Mouse (Mus musculus) neural tube, embryonic 15.5 days (tissue): ENCODE measurements around the gene Krtap27-1. TPM values are rescaled to one million over a fixed set of nuclear protein-coding genes. Genes with fewer than 3 reads are reported as not detected.

ENCODE experiments used
- ATAC-seq: fragments of 200-750 bp; cut with Nextera tagmentation; 2 replicates; pipeline ENCODE4 v1.8.0; 2017; ENCODE audit warnings: mild to moderate bottlenecking, moderate TSS enrichment, moderate library complexity; ENCODE audit not compliant: low FRiP score
- H3K27ac ChIP-seq: fragments of 300-500 bp; sonication (generic); replicated peaks from 2 replicates; pipeline ENCODE4 v1.5.1; 2015; ENCODE audit warnings: mild to moderate bottlenecking, inconsistent platforms
- H3K27me3 ChIP-seq: fragments of 300-500 bp; sonication (generic); replicated peaks from 2 replicates; pipeline ENCODE4 v1.6.1; 2015; ENCODE audit warnings: inconsistent platforms
- H3K36me3 ChIP-seq: fragments of 300-500 bp; sonication (generic); 2 replicates; pipeline ENCODE4 v1.6.1; 2015; ENCODE audit warnings: inconsistent platforms
- H3K4me1 ChIP-seq: fragments of 300-500 bp; sonication (generic); 2 replicates; pipeline ENCODE4 v1.6.1; 2015; ENCODE audit warnings: inconsistent platforms
- H3K4me2 ChIP-seq: fragments of 300-500 bp; sonication (generic); 2 replicates; pipeline ENCODE4 v1.6.1; 2015; ENCODE audit warnings: inconsistent platforms, mild to moderate bottlenecking, moderate library complexity
- H3K4me3 ChIP-seq: fragments of 300-500 bp; sonication (generic); replicated peaks from 2 replicates; pipeline ENCODE4 v1.5.1; 2015; ENCODE audit warnings: mild to moderate bottlenecking, inconsistent platforms
- H3K9ac ChIP-seq: fragments of 300-500 bp; sonication (generic); replicated peaks from 2 replicates; pipeline ENCODE4 v1.6.1; 2015; ENCODE audit warnings: mild to moderate bottlenecking, inconsistent platforms
- H3K9me3 ChIP-seq: fragments of 300-500 bp; sonication (generic); replicated peaks from 2 replicates; pipeline ENCODE4 v1.6.1; 2016; ENCODE audit warnings: inconsistent platforms
- WGBS: fragments of 180-500 bp; shearing (Covaris S2); methylation state at CpG from one replicate; pipeline ENCODE4 v1.1.7; 2015; ENCODE audit warnings: mixed read lengths; 5-methylcytosine and 5-hydroxymethylcytosine counted together
- polyA plus RNA-seq: library from polyadenylated mRNA; unstranded; fragments of >200 nt; fragmentation: Nextera tagmentation; extraction: Ambion mirVana; gene quantifications from 2 replicates; pipeline ENCODE4 v1.2.1, GENCODE M21; 2015

The Krtap27-1 gene
- polyA plus RNA-seq, 1 experiment from 2014 or later = not detected

- Histone ChIP-seq H3K9ac (no peak overlapping the region), H3K27me3 (no peaks in the 10 kb centered on the region), H3K27ac (no peak overlapping the region), H3K4me2 (no peak overlapping the region), H3K9me3 (no peaks in the 10 kb centered on the region), H3K4me1 (no peaks in the 10 kb centered on the region), H3K36me3 (no peaks in the 10 kb centered on the region), H3K4me3 (no peak overlapping the region)
- no peak for ATAC-seq
- WGBS = 56% methylated on average over 1 of the region's 1 CpGs
These were observed 20.4 kb downstream of the Krtap27-1 start for GRCm38 (mm10) chr16:88651082-88651481.

DNA sequence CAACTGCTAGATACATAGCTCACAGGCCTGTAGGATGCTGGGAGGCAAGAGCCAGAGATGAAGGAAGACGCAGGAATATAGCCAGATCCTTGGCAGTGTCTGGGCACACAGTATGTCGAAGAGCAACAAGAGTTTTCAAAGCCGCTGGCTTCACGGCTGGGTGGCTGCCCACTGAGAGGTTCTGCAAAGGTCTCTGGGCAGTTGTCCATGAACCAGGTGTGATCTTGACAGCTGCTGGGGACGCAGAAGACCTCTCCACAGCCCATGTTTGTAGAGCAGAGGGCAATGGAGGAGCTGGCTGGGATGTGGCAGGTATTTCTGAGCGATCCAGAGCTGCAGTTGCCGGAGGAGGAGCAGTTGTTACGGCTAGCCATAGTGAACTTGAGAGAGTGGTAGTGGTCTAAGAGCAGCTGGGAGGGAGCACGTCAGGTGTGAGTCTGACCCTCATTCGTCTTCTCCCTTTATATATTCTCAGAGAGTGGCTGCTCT is 24.1 kb downstream of the Krtap27-1 start, which contains the start of gene Krtap26-1:
Gene Krtap26-1 (minus strand): TSS at position 439 of the 489 bp plus-strand sequence.
- WGBS = 87% methylated on average over 10 of the region's 10 CpGs
- Histone ChIP-seq H3K9me3 (no peaks in the 10 kb centered on the region), H3K27me3 (no peaks in the 10 kb centered on the region), H3K27ac (no peak within 1 kb of the TSS), H3K4me3 (no peak within 1 kb of the TSS), H3K4me1 (no peaks in the 10 kb centered on the region), H3K36me3 (no peaks in the 10 kb centered on the region), H3K9ac (no peak within 1 kb of the TSS), H3K4me2 (no peak within 1 kb of the TSS)
- ATAC-seq = no peak

GRCm38 (mm10) chr16:88646366-88647111 is 24.9 kb downstream of the Krtap27-1 start:
- H3K9me3 ChIP-seq = no peaks in the 10 kb centered on the region
- H3K4me2 ChIP-seq = no peak overlapping the region
- no peak overlapping the region for H3K4me3 ChIP-seq
- H3K27ac ChIP-seq = no peak overlapping the region
- H3K36me3 ChIP-seq = no peaks in the 10 kb centered on the region
- H3K9ac ChIP-seq = no peak overlapping the region
- H3K27me3 ChIP-seq = no peaks in the 10 kb centered on the region
- H3K4me1 ChIP-seq = no peaks in the 10 kb centered on the region
- WGBS = 83% methylated on average over 8 of the region's 8 CpGs
- no peak for ATAC-seq

DNA sequence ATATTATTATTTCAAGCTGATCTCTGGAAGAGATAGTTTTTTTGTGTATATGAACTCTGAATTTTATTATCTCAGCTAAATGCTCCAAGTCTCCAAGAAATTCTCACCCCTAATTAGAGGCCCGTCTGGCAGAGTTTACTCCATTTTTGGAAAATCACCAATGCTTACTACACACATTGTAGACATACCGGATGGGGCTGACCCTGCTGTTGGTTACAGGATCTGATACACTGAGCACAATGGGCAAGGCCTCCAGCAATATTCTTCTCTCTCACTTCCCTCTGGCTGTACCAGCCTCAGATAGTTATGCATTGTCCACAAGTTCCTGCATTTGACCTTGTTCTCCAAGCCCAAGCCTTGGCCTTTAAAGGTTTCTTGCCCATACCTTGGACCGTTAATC is 31.4 kb downstream of the Krtap27-1 start:
- WGBS = 93% methylated on average over 3 of the region's 3 CpGs
- H3K4me3 ChIP-seq = no peak overlapping the region
- H3K27ac ChIP-seq = no peak overlapping the region
- no peak overlapping the region for H3K9ac ChIP-seq
- no peak overlapping the region for H3K4me2 ChIP-seq
- H3K9me3 ChIP-seq = no peaks in the 10 kb centered on the region
- no peaks in the 10 kb centered on the region for H3K36me3 ChIP-seq
- no peaks in the 10 kb centered on the region for H3K4me1 ChIP-seq
- no peaks in the 10 kb centered on the region for H3K27me3 ChIP-seq
- ATAC-seq = no peak

GRCm38 (mm10) chr16:88635142-88635541 is 36.3 kb downstream of the Krtap27-1 start:
- H3K27me3 ChIP-seq = no peaks in the 10 kb centered on the region
- H3K27ac ChIP-seq = no peak overlapping the region
- no peak for ATAC-seq
- H3K9ac ChIP-seq = no peak overlapping the region
- no peaks in the 10 kb centered on the region for H3K9me3 ChIP-seq
- 40% methylated on average over 4 of the region's 4 CpGs for WGBS
- no peaks in the 10 kb centered on the region for H3K4me1 ChIP-seq
- no peak overlapping the region for H3K4me2 ChIP-seq
- no peak overlapping the region for H3K4me3 ChIP-seq
- no peaks in the 10 kb centered on the region for H3K36me3 ChIP-seq

GRCm38 (mm10) chr16:88631474-88631873 is 40.0 kb downstream of the Krtap27-1 start:
- H3K4me3 ChIP-seq = no peak overlapping the region
- H3K27me3 ChIP-seq = no peaks in the 10 kb centered on the region
- H3K27ac ChIP-seq = no peak overlapping the region
- H3K9me3 ChIP-seq = no peaks in the 10 kb centered on the region
- no peak overlapping the region for H3K9ac ChIP-seq
- 75% methylated on average over 4 of the region's 4 CpGs for WGBS
- no peaks in the 10 kb centered on the region for H3K36me3 ChIP-seq
- no peak overlapping the region for H3K4me2 ChIP-seq
- ATAC-seq = no peak
- H3K4me1 ChIP-seq = no peaks in the 10 kb centered on the region

DNA sequence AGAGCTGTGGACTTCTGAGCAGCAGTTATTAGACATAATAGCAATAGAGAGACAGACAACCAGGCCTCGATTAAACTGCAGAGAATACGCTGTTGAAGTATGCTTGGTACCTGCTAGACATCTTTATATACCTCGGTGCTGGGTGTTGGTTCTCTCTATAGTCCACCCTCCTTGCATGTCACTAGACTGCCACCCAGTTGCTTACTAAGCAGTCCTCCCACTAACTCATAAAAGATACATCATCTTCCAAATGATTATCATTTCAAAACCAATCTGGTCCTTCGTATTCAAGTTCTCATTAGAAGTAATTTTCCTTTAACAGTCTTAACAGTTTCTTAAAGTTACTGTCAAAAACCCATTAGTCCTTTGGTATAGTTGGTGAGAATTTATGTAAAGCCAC is 43.9 kb downstream of the Krtap27-1 start, which contains the start of gene 2310079G19Rik:
Gene 2310079G19Rik (minus strand): TSS at position 101 of the 400 bp plus-strand sequence.
- WGBS = 95% methylated on average over 4 of the region's 4 CpGs

More for the DNA sequence above, 43.9 kb downstream of the Krtap27-1 start, which contains the start of gene 2310079G19Rik:
- Histone ChIP-seq H3K4me1 (no peaks in the 10 kb centered on the region), H3K36me3 (no peaks in the 10 kb centered on the region), H3K27me3 (no peaks in the 10 kb centered on the region), H3K9me3 (no peaks in the 10 kb centered on the region), H3K4me3 (no peak within 1 kb of the TSS), H3K27ac (no peak within 1 kb of the TSS), H3K4me2 (no peak within 1 kb of the TSS), H3K9ac (no peak within 1 kb of the TSS)
- ATAC-seq = no peak

Other genes starting within 250 kb of the Krtap27-1 start
- gene Cldn17, start 164.7 kb downstream of the Krtap27-1 start, polyA plus RNA-seq = not detected in 2 replicates
- gene Cldn8, start 108.5 kb downstream of the Krtap27-1 start, polyA plus RNA-seq = 10.3 TPM in 1 of 2 replicates, not detected in the other
- gene Krtap24-1, start 59.4 kb downstream of the Krtap27-1 start, polyA plus RNA-seq = not detected in 2 replicates
- not detected in 2 replicates for gene 2310079G19Rik, start 44.0 kb downstream of the Krtap27-1 start, polyA plus RNA-seq
- 0.15 TPM in 1 of 2 replicates, not detected in the other for gene Krtap26-1, start 23.9 kb downstream of the Krtap27-1 start, polyA plus RNA-seq
- gene 2310061N02Rik, start 36.3 kb upstream of the Krtap27-1 start, polyA plus RNA-seq = not detected in 2 replicates
- not detected in 2 replicates for gene Krtap13-1, start 57.2 kb upstream of the Krtap27-1 start, polyA plus RNA-seq
- gene Krtap13, start 80.0 kb upstream of the Krtap27-1 start, polyA plus RNA-seq = not detected in 2 replicates
- gene 2310034C09Rik, start 87.2 kb upstream of the Krtap27-1 start, polyA plus RNA-seq = not detected in 2 replicates
- not detected in 2 replicates for gene 2310057N15Rik, start 102.5 kb upstream of the Krtap27-1 start, polyA plus RNA-seq
- not detected in 2 replicates for gene Gm5965, start 106.2 kb upstream of the Krtap27-1 start, polyA plus RNA-seq
- gene Gm20741, start 140.5 kb upstream of the Krtap27-1 start, polyA plus RNA-seq = not detected in 2 replicates
- gene Krtap15, start 148.5 kb upstream of the Krtap27-1 start, polyA plus RNA-seq = not detected in 2 replicates
- not detected in 2 replicates for gene Krtap14, start 154.5 kb upstream of the Krtap27-1 start, polyA plus RNA-seq
- not detected in 2 replicates for gene Krtap19-1, start 197.7 kb upstream of the Krtap27-1 start, polyA plus RNA-seq
- gene Krtap19-2, start 202.6 kb upstream of the Krtap27-1 start, polyA plus RNA-seq = not detected in 2 replicates
- gene Krtap19-3, start 206.4 kb upstream of the Krtap27-1 start, polyA plus RNA-seq = not detected in 2 replicates
- gene Krtap19-4, start 213.4 kb upstream of the Krtap27-1 start, polyA plus RNA-seq = not detected in 2 replicates
- gene Krtap19-5, start 224.8 kb upstream of the Krtap27-1 start, polyA plus RNA-seq = not detected in 2 replicates